Mouse (Mus musculus): ENCODE measurements around the gene Top3b. TPM values are rescaled to one million over a fixed set of nuclear protein-coding genes. Genes with fewer than 3 reads are reported as not detected.

Gene Top3b
- total RNA-seq, 1 experiment: 140 TPM

- Histone ChIP-seq H3K4me1 (ENCODE audit: control insufficient read depth in 2 of 2, insufficient read depth in 2 of 2, low read length in 2 of 2, poor library complexity in 1 of 2) (peaks cover 3 to 7% of the 10 kb centered on the region in 2 experiments; a peak in 3 of 4 replicates), H3K4me3 (ENCODE audit: insufficient read depth in 1 of 2, low read depth in 1 of 2, low read length in 2 of 2, poor library complexity in 1 of 2, severe bottlenecking in 1 of 2) (no peak overlapping the region), H3K27ac (ENCODE audit: insufficient read depth, low read depth, low read length, poor library complexity, severe bottlenecking) (no peak overlapping the region), H3K9ac (ENCODE audit: insufficient read depth, low read depth, low read length, poor library complexity, severe bottlenecking) (no peak overlapping the region), H3K36me3 (ENCODE audit: control insufficient read depth, insufficient read depth, low read length, poor library complexity, severe bottlenecking) (no peaks in the 10 kb centered on the region), H3K9me3 (ENCODE audit: control insufficient read depth, insufficient read depth, low read depth, low read length) (no peaks in the 10 kb centered on the region)
- in situ Hi-C loops (cut with MboI; ENCODE audit: low sequenced_read_pairs in 2 of 2, unreplicated experiment in 2 of 2): no loop called here
- TF ChIP-seq ZNF384 (IDR thresholded peaks at IDR 0.05; ENCODE audit: low read depth, low read length) (no peak), ZC3H11A (IDR thresholded peaks at IDR 0.05; ENCODE audit: borderline replicate concordance, low read depth, low read length) (no peak), CHD2 (IDR thresholded peaks at IDR 0.05; ENCODE audit: low read depth, low read length) (no peak), MAFK (IDR thresholded peaks at IDR 0.05; ENCODE audit: insufficient read depth, low read depth, low read length) (no peak), HCFC1 (IDR thresholded peaks at IDR 0.05; ENCODE audit: borderline replicate concordance, insufficient read depth, low read length) (no peak)
- no peak for DNase-seq (ENCODE audit: low read depth, low spot score)
These were observed 40.9 kb upstream of the Top3b start for GRCm38 (mm10) chr16:16829671-16830070.

DNA sequence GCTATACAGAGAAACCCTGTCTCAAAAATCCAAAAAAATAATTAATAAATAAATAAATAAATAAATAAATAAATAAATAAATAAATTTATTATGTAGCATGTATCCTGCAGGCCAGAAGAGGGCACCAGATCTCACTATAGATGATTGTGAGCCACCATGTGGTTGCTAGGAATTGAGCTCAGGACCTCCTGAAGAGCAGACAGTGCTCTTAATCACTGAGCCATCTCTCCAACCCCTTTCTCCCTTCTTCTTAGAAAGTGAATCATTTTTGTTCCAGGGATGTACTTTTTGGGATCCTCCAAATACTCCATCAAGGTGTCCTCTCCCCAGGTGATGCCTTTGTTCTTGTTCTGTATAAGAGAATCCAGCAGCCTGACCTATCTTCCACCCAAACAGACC lies 21.3 kb upstream of the Top3b start:
- no peak for DNase-seq (ENCODE audit: low read depth, low spot score)
- Histone ChIP-seq H3K36me3 (ENCODE audit: control insufficient read depth, insufficient read depth, low read length, poor library complexity, severe bottlenecking) (no peaks in the 10 kb centered on the region), H3K27ac (ENCODE audit: insufficient read depth, low read depth, low read length, poor library complexity, severe bottlenecking) (no peak overlapping the region), H3K9ac (ENCODE audit: insufficient read depth, low read depth, low read length, poor library complexity, severe bottlenecking) (no peak overlapping the region), H3K4me1 (ENCODE audit: control insufficient read depth in 2 of 2, insufficient read depth in 2 of 2, low read length in 2 of 2, poor library complexity in 1 of 2) (no peaks in the 10 kb centered on the region), H3K4me3 (ENCODE audit: insufficient read depth in 1 of 2, low read depth in 1 of 2, low read length in 2 of 2, poor library complexity in 1 of 2, severe bottlenecking in 1 of 2) (no peak overlapping the region), H3K9me3 (ENCODE audit: control insufficient read depth, insufficient read depth, low read depth, low read length) (no peaks in the 10 kb centered on the region)
- in situ Hi-C loops (cut with MboI; ENCODE audit: low sequenced_read_pairs in 2 of 2, unreplicated experiment in 2 of 2): no loop called here
- TF ChIP-seq MAFK (IDR thresholded peaks at IDR 0.05; ENCODE audit: insufficient read depth, low read depth, low read length): no peak

GRCm38 (mm10) chr16:16852411-16852810 lies 18.1 kb upstream of the Top3b start:
- no peak for DNase-seq (ENCODE audit: low read depth, low spot score)

GRCm38 (mm10) chr16:16854836-16855235 lies 15.7 kb upstream of the Top3b start:
- Histone ChIP-seq H3K9ac (ENCODE audit: insufficient read depth, low read depth, low read length, poor library complexity, severe bottlenecking) (no peak overlapping the region), H3K4me1 (ENCODE audit: control insufficient read depth in 2 of 2, insufficient read depth in 2 of 2, low read length in 2 of 2, poor library complexity in 1 of 2) (peaks cover 0 to 5% of the 10 kb centered on the region in 2 experiments; a peak in 2 of 4 replicates), H3K4me3 (ENCODE audit: insufficient read depth in 1 of 2, low read depth in 1 of 2, low read length in 2 of 2, poor library complexity in 1 of 2, severe bottlenecking in 1 of 2) (no peak overlapping the region), H3K36me3 (ENCODE audit: control insufficient read depth, insufficient read depth, low read length, poor library complexity, severe bottlenecking) (no peaks in the 10 kb centered on the region), H3K27ac (ENCODE audit: insufficient read depth, low read depth, low read length, poor library complexity, severe bottlenecking) (no peak overlapping the region), H3K9me3 (ENCODE audit: control insufficient read depth, insufficient read depth, low read depth, low read length) (no peaks in the 10 kb centered on the region)
- in situ Hi-C loops (cut with MboI; ENCODE audit: low sequenced_read_pairs in 2 of 2, unreplicated experiment in 2 of 2): no loop called here
- no peak for DNase-seq (ENCODE audit: low read depth, low spot score)
- TF ChIP-seq HCFC1 (IDR thresholded peaks at IDR 0.05; ENCODE audit: borderline replicate concordance, insufficient read depth, low read length) (no peak), CHD2 (IDR thresholded peaks at IDR 0.05; ENCODE audit: low read depth, low read length) (no peak), ZC3H11A (IDR thresholded peaks at IDR 0.05; ENCODE audit: borderline replicate concordance, low read depth, low read length) (no peak; the same call in 1 of the 2 replicates), ZNF384 (IDR thresholded peaks at IDR 0.05; ENCODE audit: low read depth, low read length) (no peak), MAFK (IDR thresholded peaks at IDR 0.05; ENCODE audit: insufficient read depth, low read depth, low read length) (no peak)

More at GRCm38 (mm10) chr16:16852411-16852810, 18.1 kb upstream of the Top3b start:
- Histone ChIP-seq H3K9ac (ENCODE audit: insufficient read depth, low read depth, low read length, poor library complexity, severe bottlenecking) (no peak overlapping the region), H3K4me3 (ENCODE audit: insufficient read depth in 1 of 2, low read depth in 1 of 2, low read length in 2 of 2, poor library complexity in 1 of 2, severe bottlenecking in 1 of 2) (no peak overlapping the region), H3K4me1 (ENCODE audit: control insufficient read depth in 2 of 2, insufficient read depth in 2 of 2, low read length in 2 of 2, poor library complexity in 1 of 2) (peaks cover 0 to 5% of the 10 kb centered on the region in 2 experiments; a peak in 2 of 4 replicates), H3K27ac (ENCODE audit: insufficient read depth, low read depth, low read length, poor library complexity, severe bottlenecking) (no peak overlapping the region), H3K36me3 (ENCODE audit: control insufficient read depth, insufficient read depth, low read length, poor library complexity, severe bottlenecking) (no peaks in the 10 kb centered on the region), H3K9me3 (ENCODE audit: control insufficient read depth, insufficient read depth, low read depth, low read length) (no peaks in the 10 kb centered on the region)
- in situ Hi-C loops (cut with MboI; ENCODE audit: low sequenced_read_pairs in 2 of 2, unreplicated experiment in 2 of 2): no loop called here
- no peak for TF ChIP-seq MAFK (IDR thresholded peaks at IDR 0.05; ENCODE audit: insufficient read depth, low read depth, low read length)
- TF ChIP-seq CHD2 (IDR thresholded peaks at IDR 0.05; ENCODE audit: low read depth, low read length): no peak
- no peak for TF ChIP-seq ZNF384 (IDR thresholded peaks at IDR 0.05; ENCODE audit: low read depth, low read length)
- no peak for TF ChIP-seq HCFC1 (IDR thresholded peaks at IDR 0.05; ENCODE audit: borderline replicate concordance, insufficient read depth, low read length)
- no peak for TF ChIP-seq ZC3H11A (IDR thresholded peaks at IDR 0.05; ENCODE audit: borderline replicate concordance, low read depth, low read length)

- H3K27ac ChIP-seq (ENCODE audit: insufficient read depth, low read depth, low read length, poor library complexity, severe bottlenecking): no peak overlapping the region
- no peak overlapping the region for H3K4me3 ChIP-seq (ENCODE audit: insufficient read depth in 1 of 2, low read depth in 1 of 2, low read length in 2 of 2, poor library complexity in 1 of 2, severe bottlenecking in 1 of 2)
- TF ChIP-seq HCFC1 (IDR thresholded peaks at IDR 0.05; ENCODE audit: borderline replicate concordance, insufficient read depth, low read length) (no peak), ZNF384 (IDR thresholded peaks at IDR 0.05; ENCODE audit: low read depth, low read length) (no peak), CHD2 (IDR thresholded peaks at IDR 0.05; ENCODE audit: low read depth, low read length) (no peak)
- peaks cover 0 to 5% of the 10 kb centered on the region in 2 experiments; a peak in 2 of 4 replicates for H3K4me1 ChIP-seq (ENCODE audit: control insufficient read depth in 2 of 2, insufficient read depth in 2 of 2, low read length in 2 of 2, poor library complexity in 1 of 2)
- DNase-seq (ENCODE audit: low read depth, low spot score): no peak
- in situ Hi-C loops (cut with MboI; ENCODE audit: low sequenced_read_pairs in 2 of 2, unreplicated experiment in 2 of 2): no loop called here
- H3K36me3 ChIP-seq (ENCODE audit: control insufficient read depth, insufficient read depth, low read length, poor library complexity, severe bottlenecking): no peaks in the 10 kb centered on the region
- H3K9me3 ChIP-seq (ENCODE audit: control insufficient read depth, insufficient read depth, low read depth, low read length): no peaks in the 10 kb centered on the region
- no peak overlapping the region for H3K9ac ChIP-seq (ENCODE audit: insufficient read depth, low read depth, low read length, poor library complexity, severe bottlenecking)
These were observed 15.0 kb upstream of the Top3b start for GRCm38 (mm10) chr16:16855541-16855940.
